Mouse (Mus musculus): Measurements from ENCODE around the gene Tmub1. TPM values are rescaled to one million over a fixed set of nuclear protein-coding genes. Genes with fewer than 3 reads are reported as not detected.

Tmub1 gene
- polyA plus RNA-seq, 1 experiment from 2014 or later: 24.7 TPM

DNA sequence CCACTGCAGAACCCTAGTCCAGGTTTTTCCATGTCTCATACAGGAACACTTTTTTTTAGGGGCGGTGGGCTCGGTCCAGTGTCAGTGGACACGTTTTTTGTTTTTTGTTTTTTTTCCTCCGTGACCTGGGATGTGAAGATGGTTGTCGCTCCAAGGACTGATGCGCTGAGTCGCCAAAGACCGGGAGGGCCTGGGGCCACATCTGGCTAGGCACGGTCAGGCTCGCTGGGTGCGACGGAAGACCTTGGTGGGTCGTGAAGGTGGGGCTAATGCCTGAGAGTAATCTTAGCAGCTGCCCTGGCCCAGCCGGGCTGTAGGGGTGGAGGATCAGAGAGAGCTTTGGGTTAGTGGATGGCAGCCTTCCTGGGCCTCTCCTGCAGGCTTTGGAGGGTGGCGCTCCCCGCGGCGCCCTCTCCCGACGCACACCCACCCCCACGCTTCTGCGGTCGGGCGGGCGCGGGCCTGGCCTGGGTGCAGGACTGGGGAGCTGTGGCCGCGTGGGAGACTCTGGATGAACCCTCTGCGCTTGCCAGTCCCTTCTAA lies 5.1 kb upstream of the Tmub1 start:
- DNase-seq (ENCODE audit: low spot score) (peak; percentile 30), ATAC-seq (replicated peaks; ENCODE audit: insufficient number of reproducible peaks, low FRiP score, low TSS enrichment, low read depth) (no peak)
- peak overlapping the region; percentile 96 for H3K9ac ChIP-seq (replicated peaks; ENCODE audit: low read length)
- peak overlapping the region; percentile 99 for H3K4me2 ChIP-seq (ENCODE audit: low read depth, low read length)
- no peaks in the 10 kb centered on the region; the same call in 1 of the 2 replicates for H3K36me3 ChIP-seq (replicated peaks; ENCODE audit: control insufficient read depth, insufficient read depth, low read depth, low read length)
- peak overlapping the region; percentile 93 for H3K27ac ChIP-seq (replicated peaks; ENCODE audit: low read depth, low read length)
- H3K4me1 ChIP-seq (ENCODE audit: control insufficient read depth, insufficient read depth, low read length): peaks cover 9% of the 10 kb centered on the region
- no peaks in the 10 kb centered on the region for H3K27me3 ChIP-seq (ENCODE audit: control insufficient read depth, insufficient read depth, low read length)
- H3K9me3 ChIP-seq (replicated peaks; ENCODE audit: control insufficient read depth, low read length): no peaks in the 10 kb centered on the region
- peak overlapping the region; percentile 91 for H3K4me3 ChIP-seq (ENCODE audit: low read depth, low read length)
- WGBS: under 1% methylated on average over 29 of the region's 29 CpGs

DNA sequence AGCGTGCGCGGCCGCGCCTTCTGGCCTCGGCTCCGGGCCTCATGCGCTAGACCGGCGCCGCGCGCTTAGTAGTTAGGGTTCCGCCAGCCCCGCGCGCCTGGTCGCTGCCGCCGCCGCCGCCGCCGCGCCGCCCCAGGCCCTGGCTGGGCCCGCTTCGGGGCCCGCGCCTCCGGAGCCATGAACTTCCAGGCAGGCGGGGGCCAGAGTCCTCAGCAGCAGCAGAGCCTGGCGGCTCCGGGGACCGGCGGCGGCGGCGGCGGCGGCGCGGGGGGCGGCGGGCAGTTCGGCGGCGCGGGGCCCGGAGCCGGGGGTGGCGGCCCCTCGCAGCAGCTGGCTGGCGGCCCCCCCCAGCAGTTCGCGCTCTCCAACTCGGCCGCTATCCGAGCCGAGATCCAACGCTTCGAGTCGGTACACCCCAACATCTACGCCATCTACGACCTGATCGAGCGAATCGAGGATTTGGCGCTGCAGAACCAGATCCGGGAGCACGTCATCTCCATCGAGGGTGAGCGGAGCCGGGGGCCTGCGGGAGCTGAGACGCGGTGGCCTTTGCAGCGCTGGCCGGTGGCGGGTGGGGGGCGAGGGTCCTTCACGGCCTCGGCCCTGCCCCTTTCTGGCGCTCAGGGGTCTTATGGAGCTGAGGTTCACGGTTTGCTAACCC lies 4.5 kb upstream of the Tmub1 start, which contains the start of gene Agap3:
TSS of gene Agap3 (plus strand) at position 148 of the 661 bp plus-strand sequence.
- Histone ChIP-seq H3K4me3 (ENCODE audit: low read depth, low read length) (peak within 1 kb of the TSS; percentile 91), H3K9me3 (replicated peaks; ENCODE audit: control insufficient read depth, low read length) (no peaks in the 10 kb centered on the region), H3K4me1 (ENCODE audit: control insufficient read depth, insufficient read depth, low read length) (peaks cover 9% of the 10 kb centered on the region), H3K4me2 (ENCODE audit: low read depth, low read length) (peak within 1 kb of the TSS; percentile 99), H3K27ac (replicated peaks; ENCODE audit: low read depth, low read length) (peak within 1 kb of the TSS; percentile 93), H3K9ac (replicated peaks; ENCODE audit: low read length) (peak within 1 kb of the TSS; percentile 96), H3K27me3 (ENCODE audit: control insufficient read depth, insufficient read depth, low read length) (no peaks in the 10 kb centered on the region), H3K36me3 (replicated peaks; ENCODE audit: control insufficient read depth, insufficient read depth, low read depth, low read length) (no peaks in the 10 kb centered on the region)
- peak; percentile 50 for DNase-seq (ENCODE audit: low spot score)
- ATAC-seq (replicated peaks; ENCODE audit: insufficient number of reproducible peaks, low FRiP score, low TSS enrichment, low read depth): peak; percentile 29
- WGBS: under 1% methylated on average over 76 of the region's 85 CpGs

DNA sequence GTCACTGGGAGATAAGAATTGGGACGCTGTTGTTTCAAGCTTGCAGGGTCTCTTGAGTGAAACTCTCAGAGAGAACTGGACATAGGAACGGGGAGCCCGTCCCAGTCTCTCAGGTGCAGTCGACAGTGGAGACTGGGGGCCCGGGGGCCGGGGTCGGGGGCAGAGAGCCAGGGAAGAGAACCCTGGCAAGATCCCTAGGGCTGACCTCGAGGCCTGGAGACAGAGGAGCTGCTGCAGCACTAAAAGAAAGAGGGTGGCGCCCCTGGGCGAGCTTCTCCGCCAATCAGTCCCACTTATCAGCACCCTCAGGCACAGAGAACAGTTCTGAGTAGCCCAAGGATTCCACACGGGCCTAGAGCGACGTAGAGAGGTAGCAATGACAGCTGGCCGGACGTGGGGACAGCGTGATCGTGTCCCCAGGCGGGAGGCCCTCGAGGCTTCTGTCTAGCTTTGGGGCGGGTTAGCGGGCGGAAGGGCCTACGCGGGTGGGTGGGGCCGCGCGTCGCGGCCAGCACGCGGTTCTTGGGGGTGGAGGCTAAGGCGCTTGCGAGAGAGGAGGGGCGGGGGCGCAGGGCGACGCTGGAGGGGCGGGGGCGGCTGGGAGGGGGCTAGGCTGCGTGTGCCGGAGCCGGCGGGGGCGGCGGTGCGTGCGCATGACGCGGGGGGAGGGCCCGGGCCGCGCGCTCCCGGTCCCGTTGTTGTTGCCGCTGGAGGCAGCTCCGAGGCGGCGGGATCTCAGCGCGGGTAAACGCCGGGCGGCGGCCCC lies 3.8 kb upstream of the Tmub1 start:
- no peaks in the 10 kb centered on the region for H3K36me3 ChIP-seq (replicated peaks; ENCODE audit: control insufficient read depth, insufficient read depth, low read depth, low read length)

DNA sequence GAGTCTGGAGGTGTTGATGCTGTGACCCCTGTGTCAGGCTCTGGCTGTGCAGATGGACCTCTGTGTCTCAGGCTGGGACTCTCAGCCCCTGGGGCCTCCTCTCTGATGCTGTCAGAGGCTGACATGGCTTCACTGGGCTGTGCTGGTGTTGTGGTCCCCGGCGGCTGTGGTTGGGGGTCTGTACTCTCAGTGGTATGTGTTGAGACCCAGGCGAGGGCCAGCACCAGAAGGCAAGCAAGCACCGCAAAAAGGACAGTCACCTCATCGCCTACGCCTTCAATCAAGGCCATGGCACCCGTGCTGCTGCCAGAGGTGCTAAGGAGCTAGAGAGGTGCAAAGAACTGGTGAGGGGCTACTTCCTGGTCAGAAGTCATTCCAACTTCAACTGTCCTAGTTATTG lies 1.0 kb downstream of the Tmub1 start:
- ATAC-seq (replicated peaks; ENCODE audit: insufficient number of reproducible peaks, low FRiP score, low TSS enrichment, low read depth) (no peak), DNase-seq (ENCODE audit: low spot score) (no peak)
- Histone ChIP-seq H3K27me3 (ENCODE audit: control insufficient read depth, insufficient read depth, low read length) (no peaks in the 10 kb centered on the region), H3K4me3 (ENCODE audit: low read depth, low read length) (no peak overlapping the region), H3K36me3 (replicated peaks; ENCODE audit: control insufficient read depth, insufficient read depth, low read depth, low read length) (no peaks in the 10 kb centered on the region; the same call in 1 of the 2 replicates), H3K9ac (replicated peaks; ENCODE audit: low read length) (no peak overlapping the region), H3K4me2 (ENCODE audit: low read depth, low read length) (peak overlapping the region; percentile 10), H3K9me3 (replicated peaks; ENCODE audit: control insufficient read depth, low read length) (no peaks in the 10 kb centered on the region), H3K27ac (replicated peaks; ENCODE audit: low read depth, low read length) (no peak overlapping the region), H3K4me1 (ENCODE audit: control insufficient read depth, insufficient read depth, low read length) (peaks cover 7% of the 10 kb centered on the region)
- WGBS: 90% methylated on average over 7 of the region's 7 CpGs

More for the DNA sequence above, 3.8 kb upstream of the Tmub1 start:
- WGBS: 5% methylated on average over 35 of the region's 66 CpGs
- no peaks in the 10 kb centered on the region for H3K27me3 ChIP-seq (ENCODE audit: control insufficient read depth, insufficient read depth, low read length)
- H3K4me3 ChIP-seq (ENCODE audit: low read depth, low read length): peak overlapping the region; percentile 91
- DNase-seq (ENCODE audit: low spot score) (peak; percentile 91), ATAC-seq (replicated peaks; ENCODE audit: insufficient number of reproducible peaks, low FRiP score, low TSS enrichment, low read depth) (peak; percentile 79)
- peak overlapping the region; percentile 93 for H3K27ac ChIP-seq (replicated peaks; ENCODE audit: low read depth, low read length)
- no peaks in the 10 kb centered on the region for H3K9me3 ChIP-seq (replicated peaks; ENCODE audit: control insufficient read depth, low read length)
- H3K9ac ChIP-seq (replicated peaks; ENCODE audit: low read length): peak overlapping the region; percentile 96
- peak overlapping the region; percentile 99 for H3K4me2 ChIP-seq (ENCODE audit: low read depth, low read length)
- peaks cover 9% of the 10 kb centered on the region for H3K4me1 ChIP-seq (ENCODE audit: control insufficient read depth, insufficient read depth, low read length)

DNA sequence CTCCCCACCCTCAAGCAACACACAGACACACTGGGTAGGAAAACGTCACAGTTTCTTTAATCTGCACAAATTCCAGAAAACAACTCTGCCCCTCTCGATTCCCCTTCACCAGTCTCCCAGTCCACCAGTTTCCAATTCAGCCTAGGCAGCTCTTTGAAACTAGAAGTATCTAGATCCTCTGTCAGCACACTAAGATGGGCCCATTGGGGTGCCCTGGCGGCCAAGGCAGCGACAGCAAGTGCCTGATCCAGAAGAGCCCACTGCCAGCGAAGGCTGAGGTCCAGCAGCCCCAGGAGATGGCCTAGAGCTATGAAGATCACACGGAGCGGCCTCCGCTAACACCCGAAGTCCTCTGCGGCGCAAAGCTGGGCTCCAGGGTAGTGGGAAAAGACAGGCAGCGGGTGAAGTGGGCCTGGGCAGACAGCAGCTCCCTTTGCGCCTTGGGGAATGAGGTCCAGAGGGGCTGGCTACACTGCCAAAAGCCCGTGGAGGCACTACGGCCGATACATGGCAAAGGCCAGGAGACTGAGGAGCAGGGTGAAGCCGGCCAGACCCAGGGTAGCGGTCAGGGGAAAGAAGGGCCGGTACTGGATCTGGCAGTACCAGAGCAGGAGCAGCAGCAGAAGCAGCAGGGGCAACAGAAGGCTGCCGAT lies 2.1 kb downstream of the Tmub1 start:
- Histone ChIP-seq H3K27me3 (ENCODE audit: control insufficient read depth, insufficient read depth, low read length) (no peaks in the 10 kb centered on the region), H3K9ac (replicated peaks; ENCODE audit: low read length) (peak overlapping the region; percentile 95), H3K4me3 (ENCODE audit: low read depth, low read length) (peak overlapping the region; percentile 96), H3K9me3 (replicated peaks; ENCODE audit: control insufficient read depth, low read length) (no peaks in the 10 kb centered on the region), H3K4me2 (ENCODE audit: low read depth, low read length) (peak overlapping the region; percentile 92), H3K36me3 (replicated peaks; ENCODE audit: control insufficient read depth, insufficient read depth, low read depth, low read length) (peaks cover 5% of the 10 kb centered on the region), H3K27ac (replicated peaks; ENCODE audit: low read depth, low read length) (no peak overlapping the region), H3K4me1 (ENCODE audit: control insufficient read depth, insufficient read depth, low read length) (peaks cover 4% of the 10 kb centered on the region)
- DNase-seq (ENCODE audit: low spot score): no peak
- WGBS: 51% methylated on average over 20 of the region's 20 CpGs
- ATAC-seq (replicated peaks; ENCODE audit: insufficient number of reproducible peaks, low FRiP score, low TSS enrichment, low read depth): 0 out of 2 replicates have a peak, but pooled peaks have one; percentile 0

DNA sequence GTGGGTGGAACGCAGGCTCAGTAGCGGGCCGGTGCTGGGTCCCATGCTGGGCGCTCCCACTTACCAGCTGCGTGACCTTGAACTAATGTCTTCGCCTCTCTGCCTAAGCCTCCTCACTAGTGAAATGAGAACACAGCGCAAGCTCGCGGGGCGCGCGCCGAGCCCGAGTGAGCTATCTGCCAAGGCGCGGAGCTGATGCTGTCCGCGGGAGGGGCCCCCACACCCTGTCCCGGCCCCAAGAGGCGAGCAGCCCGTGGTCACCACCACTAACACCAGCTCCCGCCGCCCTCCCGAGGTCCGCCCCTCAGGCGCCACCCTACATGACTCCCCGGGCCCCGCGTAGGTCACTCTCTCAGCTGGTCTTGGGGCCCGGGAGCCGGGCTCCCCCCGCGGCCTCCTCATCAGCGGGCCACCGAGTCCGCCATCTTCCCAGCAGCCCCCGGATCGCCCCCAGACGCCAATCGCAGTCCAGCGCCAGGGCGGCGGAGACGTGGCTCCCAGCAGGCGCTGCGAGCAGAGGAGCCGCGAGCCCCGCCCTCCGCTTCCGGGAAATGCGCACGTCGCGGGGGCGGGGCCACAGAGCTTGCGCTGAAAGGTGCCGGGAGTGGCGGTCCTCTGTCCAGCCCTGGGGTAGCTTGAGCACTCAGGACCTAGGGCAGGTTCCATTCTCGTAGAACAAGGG lies 2.8 kb downstream of the Tmub1 start, which contains the start of gene Fastk:
TSS of gene Fastk (minus strand) at position 542 of the 682 bp plus-strand sequence.
- Histone ChIP-seq H3K9me3 (replicated peaks; ENCODE audit: control insufficient read depth, low read length) (no peaks in the 10 kb centered on the region), H3K27ac (replicated peaks; ENCODE audit: low read depth, low read length) (peak within 1 kb of the TSS; percentile 81), H3K36me3 (replicated peaks; ENCODE audit: control insufficient read depth, insufficient read depth, low read depth, low read length) (peaks cover 5% of the 10 kb centered on the region), H3K4me2 (ENCODE audit: low read depth, low read length) (peak within 1 kb of the TSS; percentile 92), H3K4me3 (ENCODE audit: low read depth, low read length) (peak within 1 kb of the TSS; percentile 96), H3K27me3 (ENCODE audit: control insufficient read depth, insufficient read depth, low read length) (no peaks in the 10 kb centered on the region), H3K4me1 (ENCODE audit: control insufficient read depth, insufficient read depth, low read length) (peaks cover 4% of the 10 kb centered on the region), H3K9ac (replicated peaks; ENCODE audit: low read length) (peak within 1 kb of the TSS; percentile 95)
- ATAC-seq (replicated peaks; ENCODE audit: insufficient number of reproducible peaks, low FRiP score, low TSS enrichment, low read depth): peak; percentile 72
- peak; percentile 97 for DNase-seq (ENCODE audit: low spot score)
- WGBS: under 1% methylated on average over 54 of the region's 60 CpGs

GRCm38 (mm10) chr5:24443927-24444326 lies 3.7 kb downstream of the Tmub1 start:
- no peak for DNase-seq (ENCODE audit: low spot score)
- Histone ChIP-seq H3K4me2 (ENCODE audit: low read depth, low read length) (peak overlapping the region; percentile 92), H3K9me3 (replicated peaks; ENCODE audit: control insufficient read depth, low read length) (no peaks in the 10 kb centered on the region), H3K9ac (replicated peaks; ENCODE audit: low read length) (peak overlapping the region; percentile 95), H3K36me3 (replicated peaks; ENCODE audit: control insufficient read depth, insufficient read depth, low read depth, low read length) (peaks cover 8% of the 10 kb centered on the region), H3K4me3 (ENCODE audit: low read depth, low read length) (peak overlapping the region; percentile 96), H3K27ac (replicated peaks; ENCODE audit: low read depth, low read length) (no peak overlapping the region), H3K27me3 (ENCODE audit: control insufficient read depth, insufficient read depth, low read length) (no peaks in the 10 kb centered on the region), H3K4me1 (ENCODE audit: control insufficient read depth, insufficient read depth, low read length) (peaks cover 4% of the 10 kb centered on the region)
- ATAC-seq (replicated peaks; ENCODE audit: insufficient number of reproducible peaks, low FRiP score, low TSS enrichment, low read depth): no peak
- 82% methylated on average over 12 of the region's 12 CpGs for WGBS
